Mouse (Mus musculus) left cerebral cortex, adult 9 months (tissue): ENCODE results near the gene Chst11.

Source experiments
- DNase-seq, 2 experiments: peaks; one replicate each; pipeline ENCODE4 v3.0.0; 2022; ENCODE audit warnings: low spot score in 2 of 2

The Chst11 gene

GRCm38 (mm10) chr10:83036340-83037045, 51.2 kb downstream of the Chst11 start:
- DNase-seq = no peak

DNA sequence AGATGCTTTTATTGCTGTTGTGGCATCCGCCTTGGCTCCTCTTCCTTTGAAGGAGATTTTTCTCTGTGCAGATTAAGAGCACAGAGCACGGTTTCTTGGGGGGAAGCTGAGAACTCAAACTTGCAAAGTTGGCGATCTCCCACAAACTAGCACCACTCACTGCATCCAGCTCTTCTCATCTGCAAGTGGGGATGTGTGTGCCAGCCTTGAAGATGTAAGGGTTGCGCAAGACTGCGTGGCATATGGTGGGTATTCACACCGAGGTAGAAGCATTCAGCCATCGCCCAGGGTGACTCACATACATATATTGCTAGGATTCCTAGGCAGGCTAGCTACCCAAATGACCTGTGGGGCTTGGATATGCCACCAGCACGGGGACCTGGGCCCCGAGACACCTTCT, 52.9 kb downstream of the Chst11 start:
- peak in 1 of 2 experiments; percentile 78 for DNase-seq

GRCm38 (mm10) chr10:83039414-83039813, 54.1 kb downstream of the Chst11 start:
- DNase-seq = no peak

GRCm38 (mm10) chr10:83041875-83042274, 56.6 kb downstream of the Chst11 start:
- DNase-seq = no peak

- DNase-seq = no peak
Observed at GRCm38 (mm10) chr10:83042613-83043477, 57.5 kb downstream of the Chst11 start.

GRCm38 (mm10) chr10:83043478-83044259, 58.4 kb downstream of the Chst11 start:
- DNase-seq = no peak

GRCm38 (mm10) chr10:83049174-83049780, 64.0 kb downstream of the Chst11 start:
- peak; percentile 64 to 68 for DNase-seq

GRCm38 (mm10) chr10:83053886-83054550, 68.7 kb downstream of the Chst11 start:
- DNase-seq = no peak

DNA sequence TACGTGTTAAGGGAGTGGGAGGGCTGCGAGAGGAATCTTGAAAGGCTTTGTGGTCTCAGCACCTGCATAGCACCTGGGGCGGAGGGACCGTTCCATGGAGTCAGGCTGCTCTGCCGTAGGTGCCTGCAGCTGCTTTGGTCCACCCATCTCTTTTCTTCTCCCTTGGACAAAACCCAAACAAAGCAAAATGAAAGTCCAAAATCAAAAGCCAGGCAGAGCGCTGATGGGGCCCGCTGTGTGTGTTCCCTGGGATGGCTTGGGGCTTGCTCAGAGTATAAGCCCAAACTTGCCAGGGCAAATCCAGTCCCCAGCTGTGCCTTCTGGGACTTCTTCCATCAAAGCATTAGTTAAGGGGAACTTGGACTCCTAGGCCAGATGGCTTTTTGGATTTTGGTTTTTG, 71.0 kb downstream of the Chst11 start:
- DNase-seq = no peak

GRCm38 (mm10) chr10:83056866-83057265, 71.6 kb downstream of the Chst11 start:
- DNase-seq = no peak

DNA sequence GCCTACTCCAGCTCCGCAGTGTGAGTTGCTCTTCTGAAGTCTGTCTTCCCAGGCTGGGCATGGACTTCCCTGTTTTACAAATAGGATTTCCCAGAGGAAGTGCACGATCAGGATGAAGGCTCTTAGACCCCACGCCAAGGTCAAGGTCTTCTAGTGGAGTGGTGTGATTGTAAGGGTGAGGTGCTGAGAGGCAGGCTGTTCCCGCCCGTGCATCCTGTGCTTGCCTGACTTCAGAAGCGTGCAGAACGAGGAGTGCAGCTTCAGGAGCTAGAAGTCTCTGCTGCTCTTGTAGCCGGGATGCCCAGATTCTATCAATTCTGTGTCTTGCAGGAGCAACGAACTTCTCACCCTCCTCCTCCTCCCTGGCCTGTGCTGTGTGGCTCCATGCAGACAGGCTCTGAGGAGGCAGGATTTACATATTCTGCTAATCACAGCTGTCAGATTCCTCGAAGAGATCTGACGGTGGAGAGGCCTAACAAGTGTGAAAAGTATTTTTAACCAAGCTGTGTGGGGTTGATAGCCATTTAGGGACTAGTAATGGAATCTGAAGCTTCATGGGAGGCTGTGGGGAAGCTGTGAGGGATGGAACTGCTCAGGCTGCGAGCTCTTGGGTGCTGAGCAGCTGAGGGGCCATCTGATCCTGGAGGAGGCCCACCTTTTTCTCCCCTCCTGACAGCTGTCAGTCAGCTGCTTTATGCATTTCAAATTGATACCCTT, 74.9 kb downstream of the Chst11 start:
- DNase-seq = peak; percentile 47 to 75

DNA sequence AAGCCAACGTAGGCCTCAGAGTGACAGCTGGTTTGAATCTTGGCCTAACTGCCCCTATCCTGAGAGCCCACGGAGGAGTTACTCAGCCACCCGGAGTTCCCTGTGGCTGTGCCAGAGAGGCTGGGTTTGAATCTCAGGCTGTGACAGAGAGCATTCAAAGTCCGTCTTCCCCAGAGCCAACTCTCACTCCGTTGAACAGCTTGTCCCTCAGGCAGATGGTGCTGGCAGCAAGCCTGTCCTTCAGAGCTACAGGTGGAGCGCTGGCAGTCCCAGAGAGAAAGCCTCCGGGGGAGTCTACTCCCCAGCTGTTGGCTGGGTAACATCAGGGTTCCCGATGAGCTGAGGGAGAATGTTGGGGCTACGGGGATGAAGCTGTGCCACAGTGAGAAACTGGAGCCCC, 77.0 kb downstream of the Chst11 start:
- DNase-seq = peak in 1 of 2 experiments; percentile 76

DNA sequence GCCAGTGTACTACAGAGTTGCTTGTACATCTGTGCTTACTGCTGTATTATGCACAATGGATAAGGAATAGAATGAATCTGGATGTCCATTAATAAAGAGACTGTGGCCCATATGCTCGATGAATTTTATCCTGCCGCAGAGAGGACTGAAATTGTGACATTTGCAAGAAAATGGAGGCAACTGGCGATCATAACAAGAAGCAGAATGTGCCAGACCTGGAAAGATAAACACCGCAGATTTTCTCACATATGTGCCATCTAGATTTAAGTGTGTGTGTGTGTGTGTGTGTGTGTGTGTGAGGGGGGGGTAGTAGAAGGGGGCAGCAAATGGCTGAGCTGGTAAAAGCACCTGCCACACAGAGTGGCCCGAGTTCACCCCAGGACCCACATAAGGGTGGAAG, 79.5 kb downstream of the Chst11 start:
- no peak for DNase-seq

DNA sequence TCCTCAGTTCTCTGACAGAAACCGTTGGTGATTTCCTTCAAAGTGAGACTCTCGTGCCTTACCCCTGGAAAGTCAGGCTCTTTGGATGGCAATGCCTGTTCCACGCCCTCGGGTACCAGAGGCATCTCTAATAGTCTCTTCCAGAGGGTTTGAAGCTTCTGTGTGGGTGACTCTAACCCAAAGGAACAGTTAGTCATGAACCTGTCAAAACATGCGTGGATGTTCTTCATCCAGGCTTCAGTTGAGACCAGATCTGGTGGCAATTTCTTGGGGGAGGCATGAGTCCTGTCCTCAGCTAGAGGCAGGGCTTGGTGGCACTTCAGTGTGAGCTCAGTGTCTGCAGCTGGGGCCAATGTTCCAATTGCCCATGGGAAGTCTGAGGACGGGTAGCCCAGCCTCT, 80.9 kb downstream of the Chst11 start:
- no peak for DNase-seq

DNA sequence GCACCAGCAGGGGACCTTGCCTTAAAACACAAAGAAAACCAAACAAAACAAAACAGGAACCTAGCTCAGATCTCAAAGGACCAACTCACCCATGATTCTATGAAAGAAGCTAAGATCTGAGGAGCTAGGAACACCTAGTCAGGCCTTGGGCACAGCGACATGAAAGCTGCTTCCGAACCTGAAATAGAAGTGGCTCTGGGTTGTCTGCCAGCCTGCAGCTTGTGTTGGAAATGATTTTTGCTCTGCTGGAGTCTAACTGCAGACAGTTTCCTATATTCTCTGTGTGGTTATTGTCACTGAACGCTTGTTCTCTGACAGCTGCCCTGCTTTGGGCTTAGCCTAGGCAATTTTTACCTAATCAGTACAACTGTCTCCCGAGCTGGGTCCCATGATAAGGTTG, 82.0 kb downstream of the Chst11 start:
- no peak for DNase-seq

DNA sequence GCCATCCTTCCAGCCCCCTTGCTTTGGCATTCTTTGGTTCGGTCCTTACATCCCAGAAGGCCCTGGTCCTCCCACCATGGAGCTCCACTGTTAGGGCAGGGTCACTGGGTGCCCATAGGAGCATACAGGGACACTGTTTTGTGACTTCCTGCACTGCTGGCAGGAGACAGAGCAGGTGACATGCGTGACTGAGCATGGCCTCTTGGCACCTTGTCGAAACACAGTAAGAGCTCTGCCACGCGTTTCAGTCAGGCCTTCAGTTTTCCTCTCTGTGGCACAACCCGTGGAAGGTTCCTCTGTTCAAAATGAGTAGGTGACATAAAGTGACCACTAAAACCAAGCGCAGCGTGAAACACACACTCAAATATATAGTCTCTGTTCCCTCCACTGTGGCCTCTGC, 83.2 kb downstream of the Chst11 start:
- no peak for DNase-seq

DNA sequence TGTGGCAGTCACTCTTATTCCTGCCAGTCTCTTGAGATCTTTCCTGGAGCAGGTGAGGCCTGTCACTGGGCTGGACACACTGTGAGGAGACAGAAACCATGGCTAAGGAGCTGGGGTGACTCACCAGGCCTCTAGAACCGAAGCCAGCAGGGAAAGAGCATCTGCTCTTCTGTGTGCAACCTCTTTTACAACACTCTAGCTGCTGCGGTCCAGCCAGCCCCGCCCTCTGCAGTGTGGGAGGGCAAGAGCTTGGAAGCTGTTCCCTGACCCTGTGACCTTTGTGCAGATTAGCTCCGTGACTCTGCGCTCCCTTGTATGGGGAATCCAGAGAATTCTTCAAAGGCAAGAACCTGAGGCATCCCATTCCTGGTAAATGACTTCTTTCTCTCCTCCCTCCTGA, 84.5 kb downstream of the Chst11 start:
- no peak for DNase-seq

DNA sequence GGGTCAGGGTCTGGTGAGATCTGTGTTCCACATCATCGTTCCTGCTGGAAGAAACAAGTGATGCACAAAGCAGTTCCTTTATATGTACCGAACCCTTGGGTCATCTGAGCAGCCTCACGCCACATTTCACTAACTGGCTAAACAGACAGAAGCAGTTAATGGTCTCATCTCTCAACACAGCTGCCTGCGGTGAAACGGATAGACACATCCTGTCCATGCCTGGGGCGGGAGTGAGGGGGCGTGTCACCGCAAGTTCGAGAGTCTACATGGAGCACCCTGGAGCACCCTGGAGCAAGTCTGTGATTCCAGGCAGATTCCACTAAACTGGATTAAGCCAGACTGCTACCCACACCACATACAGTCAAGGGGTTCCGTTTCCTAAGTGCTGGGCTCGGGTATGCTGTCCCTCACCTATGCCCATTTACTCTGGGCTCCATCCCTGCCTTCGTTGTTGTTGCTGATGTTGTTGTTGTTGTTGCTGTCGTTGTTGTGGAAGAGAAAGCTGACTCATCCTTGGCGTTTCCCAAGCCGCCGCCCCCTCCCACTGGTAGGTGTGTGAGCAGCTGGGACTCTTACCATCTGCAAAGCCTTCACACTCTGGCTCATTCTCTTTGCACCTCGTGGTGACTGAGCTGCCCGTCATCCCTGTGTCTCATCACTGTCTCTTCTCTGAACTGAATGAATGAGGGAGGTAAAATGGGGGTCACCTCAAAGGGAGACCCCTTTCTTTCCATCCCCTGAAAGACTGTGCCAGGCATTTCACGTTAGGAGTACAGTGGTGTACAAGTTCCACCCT, 86.7 kb downstream of the Chst11 start:
- peak in 1 of 2 experiments; percentile 40 for DNase-seq

GRCm38 (mm10) chr10:83073119-83073518, 87.8 kb downstream of the Chst11 start:
- no peak for DNase-seq

DNA sequence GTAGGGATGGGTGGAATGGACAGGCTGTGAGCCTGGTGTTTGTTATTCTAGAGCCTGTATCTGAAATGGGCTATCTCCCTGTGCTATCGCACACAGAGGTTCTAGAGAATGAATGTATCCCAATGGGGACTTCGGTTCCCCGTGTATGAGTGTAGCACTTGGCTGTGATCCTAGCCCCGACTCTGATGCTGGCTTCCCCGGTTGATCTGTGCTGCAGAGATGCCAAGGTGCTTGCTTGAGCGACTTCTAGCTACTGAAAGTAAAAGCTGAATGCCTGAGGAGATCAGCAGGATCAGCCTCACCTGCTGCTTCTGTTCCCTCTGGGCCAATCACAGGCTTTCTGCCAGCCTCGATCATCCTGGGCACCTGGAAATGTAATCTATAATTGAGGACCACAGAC, 91.5 kb downstream of the Chst11 start:
- no peak for DNase-seq
